Mouse (Mus musculus) frontal cortex, postnatal 36 days (tissue): Measurements from ENCODE around the gene Cs.

ENCODE experiments used
- DNase-seq, 2 experiments: peaks; one replicate each; pipeline ENCODE4 v3.0.0; 2022; ENCODE audit warnings: low spot score in 2 of 2

Cs gene

DNA sequence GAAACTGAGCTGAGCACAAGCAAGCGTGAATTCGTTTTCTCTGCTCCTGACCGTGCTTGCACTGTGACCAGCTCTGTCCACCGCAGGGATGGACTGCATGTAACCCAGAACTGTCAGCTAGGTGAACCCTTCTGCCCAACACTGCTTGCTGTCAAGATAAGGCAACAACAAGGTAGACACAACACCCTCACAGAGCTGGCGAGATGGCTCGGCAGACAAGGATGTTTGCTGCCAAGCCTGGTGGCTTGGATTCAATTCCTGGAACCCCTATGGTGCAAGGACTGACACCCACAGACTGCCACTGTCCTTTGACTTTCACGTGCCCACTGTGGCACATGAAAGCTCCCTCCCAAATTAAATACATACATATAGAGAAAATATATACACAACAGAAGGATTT lies 66.4 kb downstream of the Cs start:
- no peak for DNase-seq

DNA sequence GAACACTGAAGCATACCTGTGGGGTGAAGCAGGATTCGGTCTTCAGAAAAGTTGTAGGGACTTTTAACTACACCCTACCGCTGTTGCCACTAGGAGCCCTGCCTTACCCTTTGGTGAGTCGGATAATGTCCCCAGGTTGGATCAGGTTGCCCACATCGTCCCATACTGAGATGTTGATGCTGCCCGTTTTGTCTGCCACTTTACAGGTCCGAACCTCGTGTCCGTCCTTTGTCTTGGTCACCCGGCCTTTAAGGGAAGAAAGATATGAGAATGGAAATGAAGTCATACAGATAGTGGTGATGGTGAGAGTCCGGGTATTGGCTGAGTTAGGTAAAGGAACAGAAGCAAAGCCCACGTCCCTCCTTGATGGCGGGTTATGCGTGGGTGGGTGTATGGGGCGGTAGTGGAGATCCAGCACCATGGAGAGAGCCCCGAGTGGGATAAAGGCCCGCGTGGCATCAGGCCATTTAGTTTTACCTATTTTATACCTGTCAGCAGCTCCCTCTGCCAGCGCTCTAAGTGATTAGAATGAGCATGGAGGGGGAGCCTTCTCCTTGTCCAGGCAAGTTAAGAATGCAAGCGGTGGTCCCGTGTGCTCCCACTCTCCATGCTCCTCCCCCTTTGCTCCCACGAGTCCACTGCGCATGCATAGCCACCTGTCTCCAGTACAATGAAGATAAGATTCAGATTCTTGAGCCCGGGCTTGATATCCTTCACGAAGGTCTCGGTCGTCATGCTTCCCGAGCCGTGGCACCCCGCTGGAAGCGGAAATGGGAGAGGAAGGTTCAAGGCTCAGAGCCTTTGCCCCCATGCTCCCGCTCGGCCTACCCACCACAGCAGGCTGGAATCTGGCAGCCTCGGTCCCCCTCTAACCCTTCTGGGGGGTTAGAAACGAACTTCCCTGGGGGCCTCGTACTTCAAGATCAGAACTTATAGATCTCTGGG lies 71.3 kb downstream of the Cs start:
- peak; percentile 48 to 56 for DNase-seq

DNA sequence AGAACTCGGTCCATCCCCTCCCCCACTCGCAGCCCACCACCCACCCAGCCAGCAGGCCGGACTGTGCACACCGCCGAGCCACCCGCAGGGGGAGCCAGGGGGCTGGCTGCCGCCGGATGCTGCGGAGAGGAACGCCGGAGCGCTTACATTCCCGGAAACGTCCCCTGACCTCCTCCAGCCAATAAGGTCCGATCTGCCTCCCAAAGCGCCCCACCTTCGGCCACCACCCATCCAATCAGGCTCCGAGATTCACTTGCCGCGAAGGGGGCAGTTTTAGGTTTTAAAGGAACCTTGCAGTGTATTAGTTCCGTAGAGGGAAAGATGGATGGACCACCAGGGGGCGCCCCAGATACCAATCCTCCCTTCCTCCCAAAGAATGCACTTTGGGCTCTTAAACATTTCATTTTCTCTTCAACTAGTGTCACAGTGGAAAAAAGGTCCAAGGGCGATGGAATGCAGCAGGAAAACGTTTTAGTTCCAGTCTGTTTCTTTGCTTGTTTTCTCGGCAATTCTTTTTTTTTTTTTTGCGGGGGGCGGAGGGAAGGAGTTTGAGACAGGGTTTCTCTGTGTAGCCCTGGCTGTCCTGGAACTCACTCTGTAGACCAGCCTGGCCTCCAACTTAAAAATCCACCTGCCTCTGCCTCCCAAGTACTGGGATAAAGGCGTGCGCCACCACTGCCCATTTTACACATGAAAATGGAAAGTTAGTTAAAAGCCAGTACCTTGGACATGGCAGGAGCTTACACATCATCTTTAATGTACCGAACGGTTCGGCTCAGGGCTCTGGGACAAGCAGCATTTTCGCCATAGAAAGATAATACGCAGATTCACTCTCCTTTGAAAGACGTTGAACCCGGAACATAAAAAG lies 72.4 kb downstream of the Cs start:
- peak; percentile 97 to 98 for DNase-seq

DNA sequence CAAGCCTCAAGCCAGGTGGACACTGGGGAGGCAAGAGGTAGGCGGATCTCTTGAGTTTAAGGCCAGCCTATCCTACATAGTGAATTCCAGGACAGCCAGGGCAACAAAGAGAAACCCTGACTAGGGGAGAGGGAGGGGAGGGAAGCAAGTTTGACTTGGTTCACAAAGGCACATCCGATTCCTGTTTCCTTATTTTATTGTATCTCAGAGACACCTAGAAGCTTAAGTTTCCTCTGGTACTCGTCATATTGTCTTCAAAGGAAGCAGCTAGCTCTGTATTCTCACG lies 73.0 kb downstream of the Cs start:
- no peak for DNase-seq

DNA sequence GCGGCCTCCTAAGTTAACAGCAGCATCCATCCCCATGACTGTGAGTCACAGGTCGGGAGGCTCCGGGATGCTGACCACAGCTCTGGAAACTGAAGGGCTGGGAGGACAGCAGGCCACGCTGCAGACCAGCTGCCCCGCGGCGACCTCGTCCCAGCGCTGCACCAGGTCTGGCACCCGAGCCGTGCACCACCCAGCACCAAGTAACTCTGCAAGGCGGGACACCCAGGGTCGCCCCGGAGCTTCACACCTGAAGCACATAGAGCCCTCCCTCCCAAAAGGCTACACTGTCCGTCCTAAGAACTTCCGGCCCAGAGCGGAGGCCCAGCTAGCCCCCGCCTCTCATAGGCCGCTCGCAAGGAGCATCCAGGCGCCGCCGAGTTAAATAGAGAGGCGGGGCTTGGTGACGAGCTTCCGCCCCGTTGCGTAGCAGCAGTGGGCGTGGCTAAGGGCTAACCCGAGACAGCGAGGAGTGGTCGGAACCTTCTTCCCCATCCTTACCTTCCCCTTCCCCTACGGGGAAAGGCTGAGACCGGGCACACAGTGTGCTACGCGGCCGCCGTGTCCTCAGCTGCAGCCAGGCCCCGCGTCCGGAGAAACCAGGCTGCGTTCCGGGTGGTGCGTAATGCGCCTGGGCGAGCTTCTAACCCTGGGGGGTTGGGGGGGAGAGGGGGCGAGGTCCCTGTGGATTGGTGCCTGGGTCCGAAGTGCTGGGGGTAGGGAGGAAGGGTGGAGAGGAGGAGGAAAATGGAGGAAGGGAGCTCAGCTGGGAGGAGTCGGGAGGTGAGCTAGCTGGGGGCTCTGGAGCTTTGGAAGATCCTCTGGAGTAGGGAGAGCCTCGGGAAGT lies 73.9 kb downstream of the Cs start, which contains the start of the genes Nabp2 and Rnf41:
Nabp2 (minus strand) TSS at position 282 of the 844 bp plus-strand sequence.
Rnf41 (plus strand) TSS at position 447 of the 844 bp plus-strand sequence.
- peak; percentile 95 to 97 for DNase-seq

DNA sequence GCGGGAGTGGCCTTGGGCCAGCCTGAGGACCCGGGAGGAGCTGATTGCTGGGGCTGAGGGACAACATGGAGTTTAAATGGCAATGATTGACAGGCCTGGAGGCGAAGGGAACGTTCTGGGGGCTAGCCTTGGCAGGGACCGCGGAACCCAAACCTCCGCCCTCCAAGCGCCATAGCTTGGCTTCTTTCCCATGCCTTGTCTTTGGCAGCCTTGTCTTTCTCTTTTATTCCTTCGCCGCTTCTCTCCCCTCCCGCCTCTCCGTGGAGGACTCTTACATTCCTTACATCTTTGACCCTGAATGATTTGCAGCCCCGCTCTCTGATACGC lies 74.5 kb downstream of the Cs start:
- peak in 1 of 2 experiments; percentile 54 for DNase-seq
